Mouse (Mus musculus) lung, postnatal 36 days (tissue): Measurements from ENCODE around the gene Pomgnt2.

Source experiments
- DNase-seq: peaks from one replicate; pipeline ENCODE4 v3.0.0; 2022; ENCODE audit warnings: mixed read lengths

The Pomgnt2 gene

GRCm38 (mm10) chr9:122012816-122013215 is 15.9 kb upstream of the Pomgnt2 start:
- DNase-seq, result no peak

- no peak for DNase-seq
Observed at GRCm38 (mm10) chr9:122010751-122011150, 13.8 kb upstream of the Pomgnt2 start.

- no peak for DNase-seq
Observed at GRCm38 (mm10) chr9:122008876-122009275, 12.0 kb upstream of the Pomgnt2 start.

- DNase-seq, result peak; percentile 59
Observed at GRCm38 (mm10) chr9:122006609-122007008, 9.7 kb upstream of the Pomgnt2 start.

- no peak for DNase-seq
Observed at GRCm38 (mm10) chr9:122006175-122006574, 9.3 kb upstream of the Pomgnt2 start.

GRCm38 (mm10) chr9:121997978-121998377 is 1.1 kb upstream of the Pomgnt2 start:
- no peak for DNase-seq

- DNase-seq, result peak; percentile 90
Observed at GRCm38 (mm10) chr9:121995508-121996131, 1.3 kb downstream of the Pomgnt2 start.

GRCm38 (mm10) chr9:121995077-121995476 is 1.8 kb downstream of the Pomgnt2 start:
- no peak for DNase-seq

- no peak for DNase-seq
Observed at GRCm38 (mm10) chr9:121993047-121993446, 3.9 kb downstream of the Pomgnt2 start.

GRCm38 (mm10) chr9:121991041-121991440 is 5.9 kb downstream of the Pomgnt2 start:
- no peak for DNase-seq

GRCm38 (mm10) chr9:121989536-121989935 is 7.4 kb downstream of the Pomgnt2 start:
- DNase-seq, result no peak

GRCm38 (mm10) chr9:121988910-121989309 is 8.0 kb downstream of the Pomgnt2 start:
- no peak for DNase-seq

- DNase-seq, result peak; percentile 81
Observed at GRCm38 (mm10) chr9:121984465-121985461, 12.1 kb downstream of the Pomgnt2 start.

- DNase-seq, result peak; percentile 83
Observed at GRCm38 (mm10) chr9:121983504-121983903, 13.4 kb downstream of the Pomgnt2 start.

- DNase-seq, result no peak
Observed at GRCm38 (mm10) chr9:121982665-121983064, 14.2 kb downstream of the Pomgnt2 start.

- DNase-seq, result no peak
Observed at GRCm38 (mm10) chr9:121982214-121982613, 14.7 kb downstream of the Pomgnt2 start.

- no peak for DNase-seq
Observed at GRCm38 (mm10) chr9:121981466-121982105, 15.3 kb downstream of the Pomgnt2 start.

- DNase-seq, result no peak
Observed at GRCm38 (mm10) chr9:121981046-121981445, 15.9 kb downstream of the Pomgnt2 start.

- DNase-seq, result no peak
Observed at GRCm38 (mm10) chr9:121975321-121975720, 21.6 kb downstream of the Pomgnt2 start.

GRCm38 (mm10) chr9:121974141-121974986 is 22.5 kb downstream of the Pomgnt2 start:
- peak; percentile 42 for DNase-seq

- DNase-seq, result no peak
Observed at GRCm38 (mm10) chr9:121973207-121973606, 23.7 kb downstream of the Pomgnt2 start.

GRCm38 (mm10) chr9:121969841-121970381 is 27.0 kb downstream of the Pomgnt2 start:
- no peak for DNase-seq
